Mouse (Mus musculus): Measurements from ENCODE around the gene Wnk2.

The Wnk2 gene

GRCm38 (mm10) chr13:49171729-49172128 is 23.9 kb upstream of the Wnk2 start:
- no peaks in the 10 kb centered on the region for H3K36me3 ChIP-seq (ENCODE audit: insufficient read depth, low read length)
- no peaks in the 10 kb centered on the region for H3K9me3 ChIP-seq (ENCODE audit: low read length)
- no peak overlapping the region for H3K4me3 ChIP-seq (replicated peaks; ENCODE audit: low read length)
- H3K27me3 ChIP-seq (ENCODE audit: insufficient read depth, low read length): peaks cover 18% of the 10 kb centered on the region
- TF ChIP-seq CTCF (conservative IDR thresholded peaks at IDR 0.05; ENCODE audit: low read length) (no peak), NANOG (IDR thresholded peaks at IDR 0.05; ENCODE audit: borderline replicate concordance, low read length) (no peak), POU5F1 (IDR thresholded peaks at IDR 0.05; ENCODE audit: borderline replicate concordance, low read length) (no peak)
- H3K4me1 ChIP-seq (replicated peaks; ENCODE audit: low read depth, low read length): peaks cover 9% of the 10 kb centered on the region

GRCm38 (mm10) chr13:49170623-49171022 is 22.8 kb upstream of the Wnk2 start:
- TF ChIP-seq NANOG (IDR thresholded peaks at IDR 0.05; ENCODE audit: borderline replicate concordance, low read length) (no peak), POU5F1 (IDR thresholded peaks at IDR 0.05; ENCODE audit: borderline replicate concordance, low read length) (no peak), CTCF (conservative IDR thresholded peaks at IDR 0.05; ENCODE audit: low read length) (no peak)
- H3K4me3 ChIP-seq (replicated peaks; ENCODE audit: low read length): no peak overlapping the region
- H3K36me3 ChIP-seq (ENCODE audit: insufficient read depth, low read length): no peaks in the 10 kb centered on the region
- H3K9me3 ChIP-seq (ENCODE audit: low read length): no peaks in the 10 kb centered on the region
- H3K27me3 ChIP-seq (ENCODE audit: insufficient read depth, low read length): peaks cover 20% of the 10 kb centered on the region
- peaks cover 9% of the 10 kb centered on the region for H3K4me1 ChIP-seq (replicated peaks; ENCODE audit: low read depth, low read length)

GRCm38 (mm10) chr13:49169448-49170207 is 21.8 kb upstream of the Wnk2 start:
- Histone ChIP-seq H3K9me3 (ENCODE audit: low read length) (no peaks in the 10 kb centered on the region), H3K27me3 (ENCODE audit: insufficient read depth, low read length) (peaks cover 25% of the 10 kb centered on the region), H3K4me1 (replicated peaks; ENCODE audit: low read depth, low read length) (peaks cover 9% of the 10 kb centered on the region), H3K36me3 (ENCODE audit: insufficient read depth, low read length) (no peaks in the 10 kb centered on the region), H3K4me3 (replicated peaks; ENCODE audit: low read length) (no peak overlapping the region)
- TF ChIP-seq NANOG (IDR thresholded peaks at IDR 0.05; ENCODE audit: borderline replicate concordance, low read length) (no peak), CTCF (conservative IDR thresholded peaks at IDR 0.05; ENCODE audit: low read length) (peak; percentile 97)

- H3K4me1 ChIP-seq (replicated peaks; ENCODE audit: low read depth, low read length): peaks cover 9% of the 10 kb centered on the region
- no peaks in the 10 kb centered on the region for H3K36me3 ChIP-seq (ENCODE audit: insufficient read depth, low read length)
- H3K4me3 ChIP-seq (replicated peaks; ENCODE audit: low read length): no peak overlapping the region
- no peaks in the 10 kb centered on the region for H3K9me3 ChIP-seq (ENCODE audit: low read length)
- H3K27me3 ChIP-seq (ENCODE audit: insufficient read depth, low read length): peaks cover 18% of the 10 kb centered on the region
- TF ChIP-seq CTCF (conservative IDR thresholded peaks at IDR 0.05; ENCODE audit: low read length) (no peak), NANOG (IDR thresholded peaks at IDR 0.05; ENCODE audit: borderline replicate concordance, low read length) (no peak), POU5F1 (IDR thresholded peaks at IDR 0.05; ENCODE audit: borderline replicate concordance, low read length) (no peak)
These were observed 19.3 kb upstream of the Wnk2 start for GRCm38 (mm10) chr13:49167081-49167480.

GRCm38 (mm10) chr13:49163645-49164044 is 15.8 kb upstream of the Wnk2 start:
- Histone ChIP-seq H3K36me3 (ENCODE audit: insufficient read depth, low read length) (no peaks in the 10 kb centered on the region), H3K9me3 (ENCODE audit: low read length) (no peaks in the 10 kb centered on the region), H3K4me1 (replicated peaks; ENCODE audit: low read depth, low read length) (peaks cover 11% of the 10 kb centered on the region), H3K27me3 (ENCODE audit: insufficient read depth, low read length) (peaks cover 17% of the 10 kb centered on the region), H3K4me3 (replicated peaks; ENCODE audit: low read length) (no peak overlapping the region)
- no peak for TF ChIP-seq NANOG (IDR thresholded peaks at IDR 0.05; ENCODE audit: borderline replicate concordance, low read length)
- no peak for TF ChIP-seq POU5F1 (IDR thresholded peaks at IDR 0.05; ENCODE audit: borderline replicate concordance, low read length)
- TF ChIP-seq CTCF (conservative IDR thresholded peaks at IDR 0.05; ENCODE audit: low read length): no peak

GRCm38 (mm10) chr13:49162722-49163121 is 14.9 kb upstream of the Wnk2 start:
- Histone ChIP-seq H3K27me3 (ENCODE audit: insufficient read depth, low read length) (peaks cover 17% of the 10 kb centered on the region), H3K9me3 (ENCODE audit: low read length) (no peaks in the 10 kb centered on the region), H3K4me3 (replicated peaks; ENCODE audit: low read length) (no peak overlapping the region), H3K36me3 (ENCODE audit: insufficient read depth, low read length) (no peaks in the 10 kb centered on the region), H3K4me1 (replicated peaks; ENCODE audit: low read depth, low read length) (peaks cover 15% of the 10 kb centered on the region)
- TF ChIP-seq POU5F1 (IDR thresholded peaks at IDR 0.05; ENCODE audit: borderline replicate concordance, low read length) (no peak), CTCF (conservative IDR thresholded peaks at IDR 0.05; ENCODE audit: low read length) (no peak), NANOG (IDR thresholded peaks at IDR 0.05; ENCODE audit: borderline replicate concordance, low read length) (no peak)

GRCm38 (mm10) chr13:49161236-49161635 is 13.4 kb upstream of the Wnk2 start:
- no peaks in the 10 kb centered on the region for H3K36me3 ChIP-seq (ENCODE audit: insufficient read depth, low read length)
- peaks cover 19% of the 10 kb centered on the region for H3K4me1 ChIP-seq (replicated peaks; ENCODE audit: low read depth, low read length)
- TF ChIP-seq POU5F1 (IDR thresholded peaks at IDR 0.05; ENCODE audit: borderline replicate concordance, low read length): no peak
- no peak for TF ChIP-seq CTCF (conservative IDR thresholded peaks at IDR 0.05; ENCODE audit: low read length)
- TF ChIP-seq NANOG (IDR thresholded peaks at IDR 0.05; ENCODE audit: borderline replicate concordance, low read length): no peak
- H3K9me3 ChIP-seq (ENCODE audit: low read length): no peaks in the 10 kb centered on the region
- H3K4me3 ChIP-seq (replicated peaks; ENCODE audit: low read length): no peak overlapping the region
- peaks cover 13% of the 10 kb centered on the region for H3K27me3 ChIP-seq (ENCODE audit: insufficient read depth, low read length)

- Histone ChIP-seq H3K27me3 (ENCODE audit: insufficient read depth, low read length) (peaks cover 17% of the 10 kb centered on the region), H3K4me3 (replicated peaks; ENCODE audit: low read length) (no peak overlapping the region), H3K36me3 (ENCODE audit: insufficient read depth, low read length) (no peaks in the 10 kb centered on the region), H3K9me3 (ENCODE audit: low read length) (no peaks in the 10 kb centered on the region), H3K4me1 (replicated peaks; ENCODE audit: low read depth, low read length) (peaks cover 19% of the 10 kb centered on the region)
- TF ChIP-seq CTCF (conservative IDR thresholded peaks at IDR 0.05; ENCODE audit: low read length): no peak
These were observed 10.4 kb upstream of the Wnk2 start for GRCm38 (mm10) chr13:49158040-49158713.
